Mouse (Mus musculus) spleen, postnatal 10 days (tissue): Measurements from ENCODE around the gene Aadac.

ENCODE experiments used
- DNase-seq, 2 experiments: peaks; one replicate each; pipeline ENCODE4 v3.0.0; 2021 to 2022; ENCODE audit warnings: low spot score in 2 of 2

Gene Aadac

DNA sequence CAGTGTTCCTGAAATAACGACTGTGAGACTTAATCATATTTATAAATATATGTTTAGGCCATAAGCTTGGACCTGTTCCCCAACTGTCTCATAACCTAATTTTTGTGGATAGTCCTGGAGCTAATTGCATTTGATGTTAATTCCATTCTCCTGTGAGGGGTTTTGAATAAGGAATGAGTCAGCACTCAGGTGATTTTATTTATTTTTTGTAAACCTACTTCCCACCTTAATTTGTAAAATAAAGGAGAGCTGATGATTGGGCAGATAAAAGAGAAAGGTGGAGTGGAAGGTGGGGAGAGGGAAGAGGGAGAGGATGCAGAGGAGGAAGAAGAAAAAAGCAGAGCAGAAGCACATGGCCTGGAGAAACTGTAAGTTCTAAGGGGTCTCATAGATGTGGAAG lies at the start of gene Aadac:
Aadac (plus strand) TSS at position 301 of the 400 bp plus-strand sequence.
- no peak for DNase-seq

DNA sequence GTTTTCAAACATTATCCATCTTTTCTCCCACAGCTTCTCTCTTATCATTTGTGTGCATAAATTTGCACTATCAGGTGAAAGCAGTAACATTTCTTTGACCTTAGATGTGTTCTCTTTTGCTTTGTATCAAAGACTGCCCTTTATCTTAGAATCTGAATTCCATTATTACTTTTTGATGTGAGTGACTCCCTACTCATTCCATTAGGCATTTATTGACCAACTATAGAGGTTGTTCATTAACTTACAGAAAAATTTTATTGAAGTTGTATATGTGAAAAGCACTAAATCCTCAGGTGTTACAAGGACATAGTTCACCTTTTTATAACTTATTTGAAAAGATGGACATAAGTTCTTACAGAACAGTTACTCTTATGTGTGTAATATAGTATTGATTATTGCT lies 21.9 kb upstream of the Aadac start:
- no peak for DNase-seq

DNA sequence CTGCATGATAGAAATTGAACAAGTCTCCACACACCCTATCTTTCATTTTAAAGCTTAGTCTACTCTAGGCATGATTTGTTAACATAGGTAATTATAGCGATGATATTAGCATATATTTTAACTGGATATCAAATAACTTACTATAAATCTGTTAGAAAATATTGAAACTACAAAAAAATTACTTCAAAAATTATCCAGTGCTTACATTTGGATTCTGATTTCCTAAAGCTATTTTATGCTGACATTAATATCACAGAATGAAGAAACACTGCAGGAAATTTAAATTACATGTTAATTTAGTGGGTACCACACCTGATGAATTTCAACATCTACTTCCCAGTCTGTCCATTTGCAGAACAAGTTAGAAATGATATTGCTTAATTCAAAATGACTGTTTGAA lies 19.1 kb upstream of the Aadac start, which contains the start of gene Aadacl2:
Aadacl2 (plus strand) TSS at position 301 of the 400 bp plus-strand sequence.
- DNase-seq = no peak

GRCm38 (mm10) chr3:60031511-60031910 lies 6.0 kb downstream of the Aadac start:
- no peak for DNase-seq

- no peak for DNase-seq
Observed at GRCm38 (mm10) chr3:60046221-60046913, 20.9 kb downstream of the Aadac start.

GRCm38 (mm10) chr3:60053231-60053927 lies 27.9 kb downstream of the Aadac start:
- no peak for DNase-seq

DNA sequence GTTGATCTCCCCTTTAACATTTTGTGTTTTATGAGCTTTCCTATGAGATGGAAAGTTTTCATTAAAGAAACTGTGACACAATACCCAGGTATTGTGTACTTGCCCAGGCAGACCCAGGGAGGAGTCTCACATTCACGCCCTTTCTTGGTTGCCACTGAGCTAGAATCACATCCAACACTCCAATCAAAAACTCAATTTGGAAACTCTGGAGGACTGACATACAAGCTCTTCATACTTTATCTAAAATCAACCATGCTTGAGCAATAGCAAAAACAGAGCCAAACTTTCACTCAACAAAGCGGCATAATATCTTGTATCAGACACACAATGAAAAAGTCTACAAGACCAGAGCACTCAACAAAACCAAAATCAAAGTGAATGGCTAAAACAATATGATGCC lies 28.4 kb downstream of the Aadac start:
- DNase-seq = no peak

GRCm38 (mm10) chr3:60056451-60056850 lies 30.9 kb downstream of the Aadac start:
- DNase-seq = peak in 1 of 2 experiments; percentile 14

GRCm38 (mm10) chr3:60057070-60057808 lies 31.7 kb downstream of the Aadac start:
- no peak for DNase-seq

DNA sequence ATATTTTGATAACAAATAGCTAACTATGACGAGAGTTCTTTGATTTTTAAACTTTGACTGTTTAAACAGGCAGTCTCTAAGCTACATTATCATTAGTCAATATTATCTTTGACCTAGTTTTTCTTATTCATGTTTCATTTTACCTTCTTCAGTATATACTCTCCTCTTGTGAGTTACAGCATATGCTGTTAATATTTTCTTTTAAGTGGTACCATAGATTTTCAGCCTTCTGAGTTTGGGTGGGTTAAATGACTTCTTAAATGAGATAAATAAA lies 32.2 kb downstream of the Aadac start:
- DNase-seq = no peak

DNA sequence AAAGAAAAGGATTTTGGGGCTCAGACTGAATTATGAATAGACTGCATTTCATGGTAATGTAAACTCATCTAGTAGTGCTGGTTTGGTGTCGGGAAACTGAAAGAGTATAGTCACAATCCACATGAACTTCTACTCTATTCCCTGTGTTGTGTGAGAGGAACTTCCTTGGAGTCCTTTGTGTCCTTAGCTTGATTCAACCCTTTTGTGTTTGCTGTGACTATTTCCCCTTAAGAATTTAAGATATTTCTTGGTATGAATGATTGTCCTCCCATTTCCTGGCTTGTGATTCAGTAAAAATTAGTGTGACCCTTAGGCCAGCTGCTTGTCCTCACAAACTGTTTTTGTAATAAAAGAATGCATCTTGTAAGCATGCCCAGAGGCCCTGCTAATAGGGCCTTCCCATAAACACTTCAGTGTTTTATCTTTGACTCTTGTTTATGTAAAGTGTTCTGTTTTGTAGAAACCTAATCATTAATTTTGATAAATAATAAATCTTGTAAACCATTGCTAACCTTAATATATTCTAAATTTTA lies 53.4 kb downstream of the Aadac start:
- DNase-seq = no peak

DNA sequence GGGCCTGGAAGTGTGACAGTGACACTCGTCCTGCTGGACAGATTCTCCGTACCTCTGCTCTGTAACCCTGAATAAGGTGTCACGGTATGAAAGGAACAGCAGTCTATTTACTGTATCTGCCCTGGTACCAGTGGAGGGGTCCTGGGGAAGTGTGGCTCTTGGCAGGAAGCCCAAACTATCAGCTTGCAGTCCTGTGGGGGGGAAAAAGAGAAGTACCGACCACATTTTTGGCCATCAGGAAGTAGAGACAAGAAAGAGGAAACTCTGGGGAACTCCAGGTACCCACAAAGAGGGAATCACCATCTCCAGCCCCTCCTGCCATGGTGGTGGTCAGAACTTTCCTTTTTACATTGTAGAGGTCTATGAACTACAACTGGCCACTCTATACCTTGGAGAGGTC lies 55.1 kb downstream of the Aadac start:
- DNase-seq = peak; percentile 5 to 45

DNA sequence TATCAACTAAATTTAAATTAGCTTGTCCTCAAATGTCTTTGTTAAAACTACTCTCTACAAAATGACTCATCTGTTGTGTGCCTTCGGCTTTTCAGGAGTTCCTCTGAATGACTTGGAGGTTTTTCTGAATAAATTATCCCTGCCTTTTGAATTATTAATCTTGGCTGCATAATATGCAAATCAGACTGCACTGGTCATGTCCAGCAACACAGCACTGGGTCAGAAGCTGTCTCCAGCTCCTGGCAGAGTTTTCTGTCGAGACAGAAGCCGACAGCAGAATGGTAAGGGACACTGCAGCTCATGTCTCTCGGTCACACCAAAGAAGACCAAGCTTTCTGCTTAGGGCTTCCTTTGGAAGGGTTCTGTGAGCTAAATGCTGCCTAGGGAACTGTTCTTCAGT lies 56.1 kb downstream of the Aadac start, which contains the start of gene Sucnr1:
Sucnr1 (plus strand) TSS at position 222 of the 400 bp plus-strand sequence.
- DNase-seq = no peak

DNA sequence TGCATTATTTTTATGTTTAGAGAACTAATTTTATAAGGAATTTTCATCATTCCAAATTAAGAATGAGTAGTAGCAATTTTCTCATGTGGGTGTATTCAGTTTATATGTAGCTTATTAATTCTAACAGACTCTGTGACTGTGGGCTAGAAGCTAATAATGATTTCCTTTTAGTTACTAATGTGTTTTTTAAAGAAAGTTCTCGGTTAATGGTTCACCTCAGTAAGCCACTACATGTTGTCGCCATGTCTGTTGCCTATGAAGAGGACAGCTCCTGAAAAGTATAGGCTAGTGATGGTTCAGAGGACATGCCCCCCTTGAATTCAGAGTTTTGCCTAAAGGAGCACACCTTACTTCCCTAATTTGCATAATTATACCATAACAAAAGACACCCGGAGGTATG lies 57.2 kb downstream of the Aadac start:
- DNase-seq = no peak

- no peak for DNase-seq
Observed at GRCm38 (mm10) chr3:60085729-60086128, 60.2 kb downstream of the Aadac start.
